Mouse (Mus musculus) E14TG2a.4 (cell line): Measurements from ENCODE around the gene Aig1.

Experiments
- CTCF ChIP-seq: conservative IDR thresholded peaks from 2 replicates; pipeline ENCODE4 v1.5.1; 2014; ENCODE audit warnings: low read length
- NANOG ChIP-seq: IDR thresholded peaks from 2 replicates; pipeline ENCODE4 v1.6.1; 2014; ENCODE audit warnings: borderline replicate concordance, low read length, mixed read lengths
- POU5F1 ChIP-seq: IDR thresholded peaks from 2 replicates; pipeline ENCODE4 v1.6.1; 2014; ENCODE audit warnings: low read length, borderline replicate concordance

- no peak for TF ChIP-seq CTCF
- TF ChIP-seq POU5F1: no peak
- no peak for TF ChIP-seq NANOG
These were observed 153.2 kb downstream of the Aig1 start for GRCm38 (mm10) chr10:13715584-13715983.
